Mouse (Mus musculus): Measurements from ENCODE around the gene Sly. TPM values are rescaled to one million over a fixed set of nuclear protein-coding genes. Genes with fewer than 3 reads are reported as not detected.

The Sly gene
- polyA plus RNA-seq (2012; rRNA removed): not detected in 2 replicates

GRCm38 (mm10) chrY:57186888-57187287 is at the start of gene Sly:
Sly (plus strand) TSS chrY:57187188.

All from stomach, adult 2 months (tissue).